Mouse (Mus musculus) spleen, adult 18-20 months (tissue): ENCODE measurements at regions not wholly inside any gene's neighbourhood (a gene's known extent, or its start where the extent isn't known, plus 50 kb on each side); places are given as distances from the start of the nearest gene placed in this dataset.
"Not testable (repeated sequence)": the region's sequence is repeated elsewhere in the genome, so short reads cannot be mapped to it uniquely, and the experiment has no call there.

ENCODE experiments used
- DNase-seq, 2 experiments: peaks; one replicate each; pipeline ENCODE4 v3.0.0; 2022; ENCODE audit warnings: mixed read lengths in 2 of 2

DNA sequence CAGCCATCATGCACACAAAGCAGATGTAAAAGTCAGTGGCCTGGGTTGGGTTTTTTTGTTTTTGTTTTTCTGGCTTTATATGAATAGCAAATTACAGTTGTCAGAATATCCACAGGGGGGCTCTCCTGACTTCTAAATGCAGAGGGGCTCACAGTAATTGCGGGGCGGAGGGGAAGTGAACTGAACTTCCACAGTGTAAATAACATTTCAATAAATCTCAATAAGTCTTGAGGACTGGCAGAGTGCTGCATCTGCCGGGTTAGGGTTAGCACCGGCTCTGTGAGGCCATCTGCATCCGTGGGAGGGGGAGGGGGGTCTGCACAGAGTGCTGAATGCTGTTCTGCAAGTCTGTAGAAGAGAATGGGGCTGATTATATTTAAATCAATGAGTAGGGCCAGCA lies 50.3 kb upstream of the Arl4c start:
- DNase-seq, result no peak

DNA sequence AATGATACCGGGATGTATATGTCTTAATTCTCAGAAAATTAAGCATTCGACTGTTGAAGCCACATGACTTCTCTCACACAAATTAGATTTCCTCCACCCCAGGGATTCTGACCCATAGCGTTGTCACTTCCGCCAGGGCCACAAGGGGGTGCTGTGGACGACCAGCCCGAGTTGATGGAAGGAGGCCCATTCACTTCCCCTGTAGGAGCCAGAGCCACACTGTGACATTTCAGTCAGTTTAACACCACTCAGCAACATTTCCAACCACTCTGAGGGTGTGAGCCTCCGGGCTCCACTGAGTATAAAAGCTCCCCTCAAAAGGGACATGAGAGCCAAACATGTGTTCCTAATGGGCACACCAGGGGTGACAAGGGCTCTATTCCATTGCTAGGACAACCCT lies 54.6 kb upstream of the Arl4c start:
- DNase-seq, result peak in 1 of 2 experiments; percentile 9

- no peak for DNase-seq
These were observed 55.1 kb upstream of the Arl4c start for GRCm38 (mm10) chr1:88757162-88757561.

DNA sequence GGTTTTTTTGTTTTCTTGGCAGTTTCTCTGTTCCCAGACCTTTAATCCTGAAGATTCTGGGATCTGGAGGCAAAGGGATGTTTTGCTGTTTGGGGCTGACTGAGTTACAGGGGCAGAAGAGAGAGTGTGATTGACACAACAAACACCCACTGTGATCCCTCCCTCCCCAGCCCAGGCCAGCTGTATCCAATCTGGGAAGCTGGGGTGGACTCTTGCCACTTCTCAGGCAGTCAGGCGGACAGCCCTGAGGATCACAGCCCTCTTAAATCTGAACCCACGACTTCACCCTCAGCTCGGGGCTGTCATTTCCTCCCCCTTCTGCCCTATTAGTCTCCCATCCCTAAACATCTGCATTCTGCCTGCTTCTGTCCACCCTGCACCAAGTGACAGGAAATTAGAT lies 55.7 kb upstream of the Arl4c start:
- DNase-seq, result no peak

DNA sequence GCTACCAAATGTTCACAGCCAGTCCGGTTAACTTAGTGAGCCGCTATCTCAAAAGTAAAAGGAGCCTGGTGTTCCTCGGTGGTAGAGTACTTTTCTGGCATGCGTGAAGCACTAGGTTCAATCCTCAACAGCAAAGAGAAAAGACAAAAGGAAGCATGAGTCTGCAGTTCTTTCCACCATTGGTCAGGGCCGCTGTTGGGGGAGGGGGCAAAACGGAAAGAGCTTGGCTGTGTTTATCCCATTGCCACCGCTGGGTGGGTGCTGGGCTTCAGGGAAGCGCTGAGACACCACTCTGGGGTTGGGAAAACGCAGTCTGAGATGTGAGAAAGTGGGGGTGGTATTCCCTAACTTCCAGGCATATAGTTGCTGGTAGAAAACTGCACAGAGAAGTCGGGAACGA lies 58.6 kb upstream of the Arl4c start:
- no peak for DNase-seq

GRCm38 (mm10) chr1:88761121-88761520 lies 59.1 kb upstream of the Arl4c start:
- DNase-seq, result no peak

GRCm38 (mm10) chr1:88763725-88764364 lies 61.8 kb upstream of the Arl4c start:
- DNase-seq, result no peak

GRCm38 (mm10) chr1:88764478-88764877 lies 62.5 kb upstream of the Arl4c start:
- no peak for DNase-seq

DNA sequence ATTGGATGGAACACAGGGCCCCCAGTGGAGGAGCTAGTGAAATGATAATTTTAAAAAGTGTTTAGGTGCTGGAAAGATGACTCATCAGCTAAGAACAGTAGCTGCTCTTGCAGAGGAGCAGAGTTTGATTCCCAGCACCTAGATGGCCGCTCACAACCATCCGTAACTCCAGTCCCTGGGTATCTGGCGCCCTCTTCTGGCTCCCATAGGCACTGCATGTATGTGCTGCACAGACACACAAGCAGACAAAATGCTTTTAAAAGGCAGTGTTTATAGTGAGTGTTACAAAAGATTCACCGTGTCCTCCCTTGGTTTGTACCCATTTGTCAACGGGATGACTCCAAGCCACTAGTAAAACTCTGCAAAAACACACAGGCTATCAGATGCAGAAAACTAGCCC lies 75.0 kb upstream of the Arl4c start:
- DNase-seq, result no peak

- DNase-seq, result no peak
These were observed 78.2 kb upstream of the Arl4c start for GRCm38 (mm10) chr1:88780262-88780661.

DNA sequence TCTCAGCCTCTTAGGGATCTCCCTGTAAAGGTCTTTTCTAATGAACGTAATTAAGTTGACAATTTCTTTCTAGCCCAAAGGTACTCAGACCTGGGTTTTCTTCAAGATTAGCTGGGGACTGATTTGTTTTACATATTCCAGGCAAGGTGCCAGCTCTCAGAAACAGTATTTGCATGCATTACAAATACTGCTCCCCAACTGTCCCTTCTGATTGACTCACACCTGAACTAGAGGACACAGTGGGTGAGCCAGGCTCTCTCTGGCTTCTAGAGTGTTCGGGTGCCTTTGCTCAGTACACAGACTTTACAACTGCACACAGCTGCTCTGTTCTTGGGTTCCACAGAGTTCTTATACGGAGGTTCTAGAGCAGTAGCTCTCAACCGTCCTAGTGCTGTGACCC lies 81.1 kb upstream of the Arl4c start:
- no peak for DNase-seq

- DNase-seq, result no peak
These were observed 83.0 kb upstream of the Arl4c start for GRCm38 (mm10) chr1:88784866-88785620.

GRCm38 (mm10) chr1:88786066-88786465 lies 84.0 kb upstream of the Arl4c start:
- no peak for DNase-seq

GRCm38 (mm10) chr1:88790674-88791073 lies 88.7 kb upstream of the Arl4c start:
- DNase-seq, result no peak

DNA sequence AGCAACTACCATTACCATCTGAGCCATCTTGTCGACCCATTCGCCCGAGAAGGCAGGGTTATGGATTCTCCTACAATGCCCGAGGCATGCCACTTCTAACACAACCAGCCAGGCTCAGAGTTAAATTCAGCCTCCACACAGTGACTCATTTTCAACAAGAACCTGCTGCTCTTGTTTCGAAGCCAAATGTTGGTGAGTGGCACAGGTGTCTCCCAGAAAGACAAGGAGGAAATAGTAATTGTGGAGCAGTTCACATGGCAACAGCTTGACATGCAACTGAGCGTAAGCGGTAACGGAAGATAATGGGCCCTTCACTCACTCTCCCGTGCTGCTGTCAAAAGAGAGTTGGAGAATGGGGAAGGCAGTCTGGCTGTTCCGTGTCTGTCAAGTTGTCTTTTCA lies 92.9 kb upstream of the Arl4c start:
- no peak for DNase-seq

GRCm38 (mm10) chr1:88798473-88798872 lies 96.5 kb upstream of the Arl4c start:
- DNase-seq, result no peak

DNA sequence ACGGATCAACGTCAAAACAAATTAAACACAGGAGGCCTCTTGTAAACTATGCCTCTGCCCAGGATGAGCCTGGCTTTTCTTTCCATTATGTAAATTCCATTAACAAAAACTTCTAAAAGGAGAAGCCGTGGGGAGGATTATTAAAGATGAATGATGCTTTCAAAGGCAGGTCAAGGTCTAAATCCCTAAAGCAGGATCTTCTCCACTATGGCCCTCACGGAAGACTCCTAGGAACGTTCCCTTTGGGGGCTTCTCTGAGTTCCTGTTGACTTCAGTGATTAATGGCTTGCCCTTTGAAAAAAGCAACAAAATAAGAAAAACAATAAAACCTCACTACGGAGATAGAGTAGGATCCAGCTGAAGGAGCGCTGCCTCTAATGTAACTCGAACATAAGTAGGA lies 96.9 kb upstream of the Arl4c start:
- DNase-seq, result no peak

GRCm38 (mm10) chr1:88799343-88799742 lies 97.3 kb upstream of the Arl4c start:
- no peak for DNase-seq

DNA sequence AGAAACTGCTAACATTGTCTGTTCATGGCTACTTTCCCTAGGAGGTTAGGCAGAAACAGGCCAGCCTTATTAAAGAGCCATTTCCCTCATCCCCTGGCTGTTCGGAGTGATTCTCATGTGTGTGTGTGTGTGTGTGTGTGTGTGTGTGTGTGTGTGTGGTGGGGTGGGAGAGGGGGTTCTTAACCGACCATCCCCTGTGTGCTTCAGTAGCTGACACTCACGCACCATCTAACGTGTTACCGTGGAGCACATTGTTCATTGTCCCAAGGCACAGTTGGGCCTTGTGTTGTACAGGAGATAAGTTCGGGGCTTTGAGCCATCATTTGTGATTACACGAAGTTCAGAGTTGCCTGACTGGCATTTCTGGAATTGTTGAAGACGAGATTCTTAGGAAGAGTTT lies 97.8 kb upstream of the Arl4c start:
- DNase-seq, result no peak

DNA sequence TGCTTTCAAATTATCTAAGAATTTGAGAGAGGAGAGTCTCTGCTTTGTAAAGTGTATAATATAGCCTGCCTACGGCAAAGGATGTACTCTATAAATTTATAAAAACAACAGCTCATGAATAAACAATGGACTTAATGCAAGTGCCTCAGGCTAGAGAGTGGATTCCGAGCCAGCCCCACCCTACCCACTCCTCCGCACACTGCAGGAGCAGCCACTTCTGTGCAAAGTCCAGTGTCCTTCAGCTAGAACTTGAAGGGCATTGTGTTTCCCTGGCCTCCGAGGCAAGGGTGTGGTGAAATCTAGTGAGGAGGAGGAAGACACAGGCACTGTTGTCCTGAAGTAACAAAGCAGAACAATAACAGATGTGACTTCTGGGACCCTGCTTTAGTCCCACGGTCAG lies 98.4 kb upstream of the Arl4c start:
- DNase-seq, result no peak

- DNase-seq, result not testable (repeated sequence)
These were observed 99.1 kb upstream of the Arl4c start for GRCm38 (mm10) chr1:88801151-88801550.

- DNase-seq, result no peak
These were observed 104.9 kb upstream of the Arl4c start for GRCm38 (mm10) chr1:88806960-88807359.

GRCm38 (mm10) chr1:88807901-88808300 lies 105.9 kb upstream of the Arl4c start:
- no peak for DNase-seq

DNA sequence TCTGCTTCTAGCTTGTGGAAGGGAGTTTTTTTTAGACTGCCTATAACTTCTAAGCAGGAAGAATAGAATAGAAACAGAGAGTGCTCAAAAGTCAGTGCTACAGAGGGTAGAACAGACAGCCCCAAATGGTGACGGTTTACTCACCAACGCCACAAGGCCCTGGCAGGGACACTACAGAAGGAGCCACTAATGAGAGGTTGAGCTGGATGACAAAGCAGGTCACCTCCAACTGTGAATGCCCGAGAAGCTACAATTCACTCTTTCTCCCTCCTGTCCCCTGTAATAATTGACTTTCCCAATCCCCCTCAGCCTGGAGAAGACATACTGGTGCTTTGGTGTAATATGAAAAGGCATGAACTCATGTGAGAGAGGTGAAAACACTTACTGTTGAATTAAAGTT lies 106.5 kb upstream of the Arl4c start:
- DNase-seq, result no peak

DNA sequence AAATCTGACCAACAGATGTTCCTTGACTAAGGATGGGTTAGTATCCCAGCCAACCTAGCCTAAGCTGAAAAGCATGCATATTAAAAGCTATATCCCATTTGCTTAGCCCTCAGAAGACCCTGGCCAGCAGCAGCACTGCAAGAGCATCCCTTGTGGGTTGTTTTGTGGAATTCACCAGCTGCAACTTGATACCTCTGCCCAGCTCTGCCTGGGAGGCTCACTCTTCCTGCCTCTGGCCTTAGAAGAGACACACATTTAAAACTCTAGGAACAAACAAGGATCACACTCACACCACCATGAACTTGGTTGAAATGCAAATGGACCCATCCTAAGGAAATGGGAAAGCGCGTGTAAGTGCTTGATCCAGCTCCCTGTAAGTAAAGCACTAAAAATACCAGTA lies 107.7 kb upstream of the Arl4c start:
- DNase-seq, result no peak
